Mouse (Mus musculus) neural tube, embryonic 15.5 days (tissue): Measurements from ENCODE around the gene Ap1g2. TPM values are rescaled to one million over a fixed set of nuclear protein-coding genes. Genes with fewer than 3 reads are reported as not detected.

Source experiments
- ATAC-seq: fragments of 200-750 bp; cut with Nextera tagmentation; 2 replicates; pipeline ENCODE4 v1.8.0; 2017; ENCODE audit warnings: mild to moderate bottlenecking, moderate TSS enrichment, moderate library complexity; ENCODE audit not compliant: low FRiP score
- H3K27ac ChIP-seq: fragments of 300-500 bp; sonication (generic); replicated peaks from 2 replicates; pipeline ENCODE4 v1.5.1; 2015; ENCODE audit warnings: mild to moderate bottlenecking, inconsistent platforms
- H3K27me3 ChIP-seq: fragments of 300-500 bp; sonication (generic); replicated peaks from 2 replicates; pipeline ENCODE4 v1.6.1; 2015; ENCODE audit warnings: inconsistent platforms
- H3K36me3 ChIP-seq: fragments of 300-500 bp; sonication (generic); 2 replicates; pipeline ENCODE4 v1.6.1; 2015; ENCODE audit warnings: inconsistent platforms
- H3K4me1 ChIP-seq: fragments of 300-500 bp; sonication (generic); 2 replicates; pipeline ENCODE4 v1.6.1; 2015; ENCODE audit warnings: inconsistent platforms
- H3K4me2 ChIP-seq: fragments of 300-500 bp; sonication (generic); 2 replicates; pipeline ENCODE4 v1.6.1; 2015; ENCODE audit warnings: inconsistent platforms, mild to moderate bottlenecking, moderate library complexity
- H3K4me3 ChIP-seq: fragments of 300-500 bp; sonication (generic); replicated peaks from 2 replicates; pipeline ENCODE4 v1.5.1; 2015; ENCODE audit warnings: mild to moderate bottlenecking, inconsistent platforms
- H3K9ac ChIP-seq: fragments of 300-500 bp; sonication (generic); replicated peaks from 2 replicates; pipeline ENCODE4 v1.6.1; 2015; ENCODE audit warnings: mild to moderate bottlenecking, inconsistent platforms
- H3K9me3 ChIP-seq: fragments of 300-500 bp; sonication (generic); replicated peaks from 2 replicates; pipeline ENCODE4 v1.6.1; 2016; ENCODE audit warnings: inconsistent platforms
- WGBS: fragments of 180-500 bp; shearing (Covaris S2); methylation state at CpG from one replicate; pipeline ENCODE4 v1.1.7; 2015; ENCODE audit warnings: mixed read lengths; 5-methylcytosine and 5-hydroxymethylcytosine counted together
- polyA plus RNA-seq: library from polyadenylated mRNA; unstranded; fragments of >200 nt; fragmentation: Nextera tagmentation; extraction: Ambion mirVana; gene quantifications from 2 replicates; pipeline ENCODE4 v1.2.1, GENCODE M21; 2015

The Ap1g2 gene
- polyA plus RNA-seq, 1 experiment from 2014 or later: 6.2 TPM

GRCm38 (mm10) chr14:55064481-55065370 lies 41.7 kb downstream of the Ap1g2 start:
- peaks cover 41% of the 10 kb centered on the region for H3K4me1 ChIP-seq
- H3K4me3 ChIP-seq: no peak overlapping the region
- H3K27ac ChIP-seq: no peak overlapping the region
- no peak overlapping the region for H3K4me2 ChIP-seq
- H3K9ac ChIP-seq: no peak overlapping the region
- H3K36me3 ChIP-seq: peaks cover 69% of the 10 kb centered on the region
- WGBS: 78% methylated on average over 35 of the region's 35 CpGs
- H3K9me3 ChIP-seq: no peaks in the 10 kb centered on the region
- H3K27me3 ChIP-seq: no peaks in the 10 kb centered on the region
- no peak for ATAC-seq

DNA sequence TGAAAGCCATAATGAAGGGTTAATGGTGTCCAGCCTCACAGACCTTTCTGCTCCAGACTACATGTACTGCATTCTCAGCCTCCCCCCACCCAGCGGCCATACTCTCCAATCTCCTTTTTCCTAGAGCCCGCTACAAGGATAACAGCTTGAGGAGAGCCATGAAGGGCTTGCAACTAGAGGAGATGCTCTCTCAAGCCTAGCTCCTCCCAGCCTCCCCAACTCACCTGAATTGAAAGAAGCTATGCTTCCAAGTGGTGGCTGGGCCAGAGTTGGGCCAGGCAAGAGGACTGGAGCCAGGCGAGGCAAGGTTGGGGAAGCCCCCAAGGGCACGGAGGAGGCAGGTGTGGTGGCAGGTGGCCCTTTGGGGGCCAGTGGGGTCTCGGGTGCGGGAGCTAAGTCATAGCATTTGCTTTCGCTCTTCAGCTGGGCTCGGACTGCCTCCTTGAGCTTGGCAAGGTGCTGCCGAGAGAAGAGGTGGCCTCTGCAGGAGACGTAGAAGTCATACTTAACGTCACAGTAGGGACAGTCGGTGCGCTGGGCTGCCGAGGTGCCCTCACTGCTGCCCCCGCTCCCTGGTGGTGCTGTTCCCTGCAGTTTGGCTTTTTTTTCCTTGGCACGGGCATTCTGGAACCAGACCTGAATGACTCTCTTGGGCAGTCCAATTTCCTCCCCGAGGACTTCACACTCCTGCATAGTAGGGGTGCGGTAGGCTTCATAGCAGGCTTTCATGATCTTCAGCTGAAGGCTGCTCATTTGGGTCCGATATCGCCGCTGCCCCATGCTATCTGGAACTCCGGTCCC lies 42.6 kb downstream of the Ap1g2 start:
- no peaks in the 10 kb centered on the region for H3K9me3 ChIP-seq
- 80% methylated on average over 22 of the region's 22 CpGs for WGBS
- peaks cover 59% of the 10 kb centered on the region for H3K36me3 ChIP-seq
- H3K4me3 ChIP-seq: no peak overlapping the region
- H3K4me2 ChIP-seq: no peak overlapping the region
- H3K4me1 ChIP-seq: peaks cover 50% of the 10 kb centered on the region
- no peak overlapping the region for H3K9ac ChIP-seq
- ATAC-seq: no peak
- H3K27me3 ChIP-seq: no peaks in the 10 kb centered on the region
- no peak overlapping the region for H3K27ac ChIP-seq

DNA sequence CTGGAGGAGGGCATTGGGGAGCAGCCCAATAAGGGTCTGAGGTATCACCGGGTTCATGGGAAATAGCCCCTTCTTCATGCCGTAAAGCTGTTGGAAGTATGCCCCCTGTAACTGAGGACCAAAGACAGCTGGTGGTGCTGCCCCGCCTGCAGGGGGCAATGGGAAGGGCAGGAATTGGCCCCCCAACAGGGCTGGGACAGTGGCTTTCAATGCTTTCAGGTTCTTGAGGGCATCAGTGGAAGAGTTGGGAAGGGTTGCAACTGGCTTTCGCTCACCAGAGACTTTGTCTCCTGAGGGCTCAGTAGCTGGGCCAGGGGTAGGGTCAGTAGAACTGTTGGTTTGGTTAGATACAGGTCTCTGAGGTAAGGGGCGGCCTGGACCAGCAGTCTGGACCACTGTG lies 43.3 kb downstream of the Ap1g2 start:
- Histone ChIP-seq H3K4me1 (peaks cover 57% of the 10 kb centered on the region), H3K36me3 (peaks cover 53% of the 10 kb centered on the region), H3K4me3 (no peak overlapping the region), H3K27ac (peak overlapping the region; percentile 54), H3K9ac (no peak overlapping the region), H3K4me2 (peak overlapping the region; percentile 35; the same call in 1 of the 2 replicates), H3K9me3 (no peaks in the 10 kb centered on the region), H3K27me3 (no peaks in the 10 kb centered on the region)
- WGBS: 75% methylated on average over 5 of the region's 5 CpGs
- ATAC-seq: no peak

GRCm38 (mm10) chr14:55062626-55063025 lies 43.8 kb downstream of the Ap1g2 start:
- no peak overlapping the region for H3K9ac ChIP-seq
- no peak overlapping the region for H3K4me3 ChIP-seq
- H3K27me3 ChIP-seq: no peaks in the 10 kb centered on the region
- peak overlapping the region; percentile 35 for H3K4me2 ChIP-seq
- H3K9me3 ChIP-seq: no peaks in the 10 kb centered on the region
- H3K4me1 ChIP-seq: peaks cover 62% of the 10 kb centered on the region
- ATAC-seq: 0 out of 2 replicates have a peak, but pooled peaks have one; percentile 16
- H3K36me3 ChIP-seq: peaks cover 48% of the 10 kb centered on the region
- peak overlapping the region; percentile 54 for H3K27ac ChIP-seq
- WGBS: 15% methylated on average over 17 of the region's 17 CpGs

DNA sequence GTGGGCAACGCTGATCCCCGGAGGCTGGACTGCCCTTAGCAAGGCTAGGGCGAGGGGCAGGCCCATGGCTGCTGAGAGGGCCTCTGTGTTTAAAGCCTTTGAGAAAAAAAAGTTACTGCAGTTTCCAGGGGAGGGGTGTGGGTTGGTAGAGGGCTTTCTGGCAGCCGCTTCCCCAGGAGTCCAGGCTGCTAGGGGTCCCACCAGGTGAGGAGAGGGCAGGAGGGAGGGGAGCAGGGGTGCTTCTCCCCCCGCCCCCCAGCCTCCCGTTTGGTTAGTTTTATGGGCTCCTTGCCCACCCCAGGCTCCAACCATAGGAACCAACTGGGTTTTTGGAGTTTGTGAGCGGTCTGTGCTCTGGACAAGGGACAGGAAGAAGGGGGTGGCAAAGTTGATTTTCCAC lies 44.5 kb downstream of the Ap1g2 start:
- Histone ChIP-seq H3K4me3 (no peak overlapping the region), H3K4me1 (peaks cover 70% of the 10 kb centered on the region), H3K36me3 (peaks cover 42% of the 10 kb centered on the region), H3K27ac (peak overlapping the region; percentile 54; the same call in 1 of the 2 replicates), H3K9me3 (no peaks in the 10 kb centered on the region), H3K4me2 (peak overlapping the region; percentile 35), H3K9ac (no peak overlapping the region), H3K27me3 (no peaks in the 10 kb centered on the region)
- ATAC-seq: no peak
- 36% methylated on average over 7 of the region's 7 CpGs for WGBS

DNA sequence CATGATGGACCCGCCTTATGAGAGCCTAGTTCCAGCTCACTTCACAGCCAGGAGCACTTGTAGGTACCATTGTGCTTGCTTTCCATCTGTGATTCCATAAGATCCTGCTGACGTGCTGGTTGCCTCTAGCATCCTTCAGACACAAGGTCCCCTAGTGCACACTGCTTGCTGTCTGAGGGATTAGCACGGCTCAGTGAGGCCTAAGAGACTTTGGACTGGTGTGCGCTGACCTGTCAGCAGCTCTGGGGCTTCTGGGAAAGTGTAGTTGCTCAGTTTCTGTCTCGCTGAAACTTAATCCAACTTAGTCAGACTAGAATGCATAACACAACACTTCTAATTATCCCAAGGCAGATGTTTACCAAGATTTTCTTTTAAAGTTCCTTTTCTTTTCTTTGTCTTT lies 46.5 kb downstream of the Ap1g2 start:
- ATAC-seq: no peak
- Histone ChIP-seq H3K9me3 (no peaks in the 10 kb centered on the region), H3K27me3 (no peaks in the 10 kb centered on the region), H3K4me2 (no peak overlapping the region), H3K36me3 (peaks cover 24% of the 10 kb centered on the region), H3K9ac (no peak overlapping the region), H3K4me1 (peaks cover 88% of the 10 kb centered on the region), H3K27ac (peak overlapping the region; percentile 18; the same call in 1 of the 2 replicates), H3K4me3 (no peak overlapping the region)
- 73% methylated on average over 5 of the region's 5 CpGs for WGBS

- Histone ChIP-seq H3K9ac (no peak overlapping the region), H3K4me3 (no peak overlapping the region), H3K4me2 (peak overlapping the region; percentile 55), H3K27me3 (no peaks in the 10 kb centered on the region), H3K27ac (0 out of 2 replicates have a peak overlapping the region, but pooled peaks have one; percentile 18), H3K9me3 (no peaks in the 10 kb centered on the region), H3K4me1 (peaks cover 94% of the 10 kb centered on the region), H3K36me3 (peaks cover 16% of the 10 kb centered on the region)
- ATAC-seq: no peak
- 73% methylated on average over 1 of the region's 1 CpGs for WGBS
Observed at GRCm38 (mm10) chr14:55059009-55059408, 47.4 kb downstream of the Ap1g2 start.

DNA sequence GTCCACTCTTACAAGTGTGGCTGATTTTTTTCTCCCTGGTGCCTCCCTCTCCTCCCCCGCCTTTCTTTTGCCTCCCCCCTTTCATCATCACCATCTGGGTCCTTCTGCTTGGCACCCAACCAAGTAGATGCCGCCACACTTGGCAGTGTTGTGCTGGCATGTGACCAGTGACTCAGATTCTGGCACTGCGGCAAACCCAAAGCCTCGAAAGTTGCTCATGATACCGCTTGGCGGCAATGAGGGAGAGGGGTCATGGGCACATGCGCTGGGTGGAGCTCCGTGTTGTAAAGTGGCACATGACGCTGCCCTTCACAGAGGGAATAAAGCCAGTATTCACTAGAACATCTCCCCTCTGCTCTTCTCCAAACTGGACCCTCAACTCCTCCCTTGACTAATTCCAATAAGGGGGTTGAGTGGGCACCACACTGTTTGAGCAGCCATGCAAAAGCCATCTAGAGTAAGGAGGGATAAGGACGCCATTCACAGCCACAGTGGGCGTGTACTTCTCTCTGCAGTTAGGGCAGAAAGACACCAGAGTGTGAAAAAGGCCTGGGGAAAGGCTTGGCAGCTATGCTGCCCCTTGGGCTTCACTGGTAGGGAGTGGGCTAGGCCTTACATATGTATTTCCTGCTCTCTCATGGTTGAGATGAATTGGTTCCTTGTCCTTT lies 51.1 kb downstream of the Ap1g2 start:
- peak; percentile 51 for ATAC-seq
- Histone ChIP-seq H3K4me3 (peak overlapping the region; percentile 40), H3K9me3 (no peaks in the 10 kb centered on the region), H3K27me3 (no peaks in the 10 kb centered on the region), H3K27ac (peak overlapping the region; percentile 95), H3K36me3 (no peaks in the 10 kb centered on the region), H3K4me1 (peaks cover 74% of the 10 kb centered on the region), H3K4me2 (peak overlapping the region; percentile 55), H3K9ac (peak overlapping the region; percentile 45; the same call in 1 of the 2 replicates)
- 49% methylated on average over 11 of the region's 11 CpGs for WGBS

DNA sequence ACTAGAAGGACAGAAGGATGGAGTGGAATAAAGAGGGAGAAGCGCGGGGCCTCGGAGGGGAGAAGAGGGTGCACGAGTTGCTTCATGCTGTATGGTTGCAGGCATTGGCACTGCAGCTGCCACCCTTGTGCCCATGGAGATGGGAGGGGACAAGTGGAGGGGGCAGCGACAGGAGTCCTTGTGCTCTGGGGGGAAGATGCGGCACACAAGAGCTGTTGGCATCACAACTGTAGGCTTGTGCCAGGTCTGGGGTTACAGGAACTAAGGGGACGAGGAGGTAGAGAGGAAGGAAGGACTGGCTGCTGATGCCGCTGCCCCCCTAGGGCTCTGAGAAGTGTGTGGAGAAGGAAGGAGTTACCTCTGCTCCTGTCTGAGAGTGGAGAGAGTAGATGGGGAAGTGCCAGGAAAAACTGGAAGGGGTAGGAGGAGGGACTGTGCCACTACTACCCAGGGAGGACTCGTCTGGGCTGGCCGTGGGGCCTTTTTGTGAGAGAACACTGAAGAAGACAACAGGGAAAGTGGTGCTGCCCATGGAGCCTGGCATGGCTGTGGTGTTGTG lies 52.1 kb downstream of the Ap1g2 start:
- 46% methylated on average over 10 of the region's 10 CpGs for WGBS
- Histone ChIP-seq H3K9ac (peak overlapping the region; percentile 45), H3K4me1 (peaks cover 66% of the 10 kb centered on the region), H3K9me3 (no peaks in the 10 kb centered on the region), H3K4me3 (peak overlapping the region; percentile 40), H3K27me3 (no peaks in the 10 kb centered on the region), H3K27ac (peak overlapping the region; percentile 95), H3K4me2 (peak overlapping the region; percentile 55), H3K36me3 (no peaks in the 10 kb centered on the region)
- ATAC-seq: peak; percentile 51

GRCm38 (mm10) chr14:55053708-55054190 lies 52.6 kb downstream of the Ap1g2 start:
- Histone ChIP-seq H3K4me1 (peaks cover 61% of the 10 kb centered on the region), H3K4me3 (peak overlapping the region; percentile 40), H3K27ac (peak overlapping the region; percentile 95), H3K9ac (peak overlapping the region; percentile 45), H3K9me3 (no peaks in the 10 kb centered on the region), H3K4me2 (peak overlapping the region; percentile 55), H3K36me3 (no peaks in the 10 kb centered on the region), H3K27me3 (no peaks in the 10 kb centered on the region)
- ATAC-seq: peak; percentile 86
- 46% methylated on average over 17 of the region's 17 CpGs for WGBS

DNA sequence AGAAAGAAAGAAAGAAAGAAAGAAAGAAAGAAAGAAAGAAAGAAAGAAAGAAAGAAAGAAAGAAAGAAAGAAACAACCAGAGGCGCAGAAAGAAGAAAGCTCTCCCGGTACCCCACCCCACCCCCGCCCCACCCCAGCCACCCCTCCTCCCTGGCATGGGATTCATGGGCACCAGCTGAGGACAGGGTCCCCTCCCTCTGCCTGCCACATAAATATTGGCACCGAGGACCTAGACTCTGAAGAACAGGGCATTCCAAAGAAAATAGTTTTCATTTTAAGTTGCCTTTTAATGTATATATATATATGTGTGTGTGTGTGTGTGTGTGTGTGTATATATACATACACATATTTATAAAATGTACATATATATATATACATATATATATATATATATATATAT lies 53.3 kb downstream of the Ap1g2 start:
- no peak overlapping the region for H3K9ac ChIP-seq
- H3K4me3 ChIP-seq: peak overlapping the region; percentile 9; the same call in 1 of the 2 replicates
- no peaks in the 10 kb centered on the region for H3K36me3 ChIP-seq
- 38% methylated on average over 4 of the region's 4 CpGs for WGBS
- H3K9me3 ChIP-seq: no peaks in the 10 kb centered on the region
- no peaks in the 10 kb centered on the region for H3K27me3 ChIP-seq
- H3K4me1 ChIP-seq: peaks cover 54% of the 10 kb centered on the region
- H3K27ac ChIP-seq: peak overlapping the region; percentile 95
- peak overlapping the region; percentile 55 for H3K4me2 ChIP-seq
- no peak for ATAC-seq
